Mouse (Mus musculus) c-Kit-positive CD71-negative TER-119-negative erythroid progenitor cells, embryonic 14.5 days (primary cell): ENCODE data around the gene Clasp2.
"Not testable (repeated sequence)": the region's sequence is repeated elsewhere in the genome, so short reads cannot be mapped to it uniquely, and the experiment has no call there.

Experiments used
- DNase-seq: peaks from one replicate; pipeline ENCODE4 v3.0.0-alpha.2; 2013; ENCODE audit warnings: low read depth

Clasp2 gene

DNA sequence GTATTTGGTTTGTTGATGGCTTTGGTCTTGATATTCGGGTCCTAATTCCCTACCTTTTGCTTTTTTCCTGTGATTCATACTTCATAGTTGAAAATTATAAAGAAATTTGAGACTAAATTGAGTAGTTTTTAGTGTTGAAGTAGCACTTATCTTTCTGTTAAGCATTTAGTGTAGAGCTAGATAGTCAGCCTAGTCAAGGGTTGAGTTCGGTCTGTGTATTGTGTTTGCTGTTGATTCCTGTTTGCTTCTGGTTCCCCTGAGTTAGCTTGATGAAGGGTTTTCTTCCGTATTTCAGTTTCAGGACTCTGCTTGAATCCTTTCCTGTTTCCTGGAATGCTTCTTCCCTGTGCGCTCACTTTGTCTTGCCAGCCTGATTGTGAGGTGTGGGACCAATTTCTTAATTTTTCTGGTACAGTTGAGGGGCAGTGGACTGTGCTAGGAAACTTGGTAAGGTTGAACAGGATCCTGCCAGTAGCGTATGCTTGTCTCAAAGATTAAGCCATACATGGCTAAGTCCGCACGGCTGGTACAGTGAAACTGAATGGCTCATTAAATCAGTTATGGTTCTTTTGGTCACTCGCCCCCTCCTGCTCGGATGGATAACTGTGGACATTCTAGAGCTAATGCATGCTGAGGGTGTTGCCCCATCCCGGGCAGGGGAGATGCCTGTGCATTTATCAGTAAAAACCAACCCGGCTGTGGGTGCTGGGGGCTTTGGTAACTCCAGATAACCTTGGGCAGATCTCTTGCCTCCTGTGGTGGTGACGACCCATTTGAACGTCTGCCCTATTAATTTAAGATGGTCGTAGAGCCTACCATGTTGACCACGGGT lies 14.8 kb downstream of the Clasp2 start:
- DNase-seq = peak; percentile 9

DNA sequence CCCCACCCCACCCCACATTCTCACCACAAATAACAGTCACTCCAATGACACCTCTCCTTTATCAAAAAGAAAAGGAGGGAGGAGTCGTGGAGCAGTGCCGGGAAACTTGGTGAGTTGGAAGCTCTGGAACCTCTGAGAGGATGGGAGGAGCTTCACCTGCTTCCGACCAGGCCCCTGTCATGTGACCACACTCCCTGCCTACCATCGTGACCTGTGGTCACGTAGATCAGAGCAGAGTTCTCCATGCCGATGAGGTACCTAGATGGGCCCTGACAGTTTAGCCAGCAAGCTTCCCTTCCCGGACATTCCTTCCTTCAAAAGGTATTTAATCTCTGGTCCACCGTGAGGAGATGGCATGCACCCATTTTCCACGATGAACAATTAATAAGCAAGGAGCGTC lies 17.2 kb downstream of the Clasp2 start:
- no peak for DNase-seq

DNA sequence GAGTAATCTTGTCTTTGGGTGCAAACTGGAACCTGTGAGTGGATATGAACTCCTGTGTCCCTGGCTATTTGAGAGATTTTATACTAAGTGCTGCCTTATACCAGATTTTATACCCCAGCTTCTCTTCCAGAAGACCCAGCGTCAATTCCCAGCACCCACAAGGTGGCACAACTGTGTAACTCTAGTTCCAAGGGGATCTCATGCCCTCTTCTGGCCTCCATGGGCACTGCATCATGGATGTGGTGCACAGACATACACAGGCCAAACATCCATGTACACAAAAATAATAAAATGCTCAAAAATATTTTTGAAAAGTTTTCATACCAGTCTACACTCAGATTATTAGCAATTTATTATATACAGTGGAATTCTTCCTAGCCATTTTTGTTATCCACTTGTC lies 18.4 kb downstream of the Clasp2 start:
- DNase-seq = no peak

DNA sequence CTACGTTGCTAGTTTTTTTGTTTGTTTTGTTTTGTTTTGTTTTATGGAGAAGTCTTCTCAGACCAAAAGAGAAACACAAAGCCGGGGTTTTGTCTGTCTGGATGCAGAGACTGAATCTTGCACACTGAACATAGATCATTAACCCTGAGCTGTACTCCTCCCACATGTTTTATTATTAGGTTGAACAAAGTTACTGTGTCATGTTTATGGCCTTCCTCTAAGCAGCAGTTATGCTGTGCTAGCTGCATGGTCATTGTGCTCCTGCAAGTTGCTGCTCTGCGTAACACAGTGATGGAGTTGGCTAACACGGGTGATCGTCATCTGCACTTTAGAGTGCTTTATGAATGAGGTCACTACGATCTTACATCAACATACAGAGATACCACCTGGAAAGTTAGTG lies 21.1 kb downstream of the Clasp2 start:
- no peak for DNase-seq

DNA sequence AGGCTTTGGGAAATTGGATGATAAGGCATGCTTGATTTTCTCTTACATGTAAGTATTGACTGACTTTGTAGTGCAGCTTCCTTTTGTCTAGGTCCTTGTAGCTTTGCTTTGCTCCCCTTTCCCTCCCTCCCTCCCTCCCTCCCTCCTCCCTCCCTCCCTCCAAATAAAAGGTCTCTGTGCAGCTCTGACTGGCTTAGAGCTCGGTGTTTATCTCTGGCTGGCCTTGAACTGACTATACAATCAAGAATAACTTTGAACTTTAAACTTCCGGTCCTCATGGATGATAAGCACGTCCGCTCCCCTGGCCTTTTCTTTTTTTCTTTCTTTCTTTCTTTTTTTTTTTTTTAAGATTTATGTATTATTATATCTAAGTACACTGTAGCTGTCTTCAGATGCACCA lies 21.9 kb downstream of the Clasp2 start:
- DNase-seq = no peak

DNA sequence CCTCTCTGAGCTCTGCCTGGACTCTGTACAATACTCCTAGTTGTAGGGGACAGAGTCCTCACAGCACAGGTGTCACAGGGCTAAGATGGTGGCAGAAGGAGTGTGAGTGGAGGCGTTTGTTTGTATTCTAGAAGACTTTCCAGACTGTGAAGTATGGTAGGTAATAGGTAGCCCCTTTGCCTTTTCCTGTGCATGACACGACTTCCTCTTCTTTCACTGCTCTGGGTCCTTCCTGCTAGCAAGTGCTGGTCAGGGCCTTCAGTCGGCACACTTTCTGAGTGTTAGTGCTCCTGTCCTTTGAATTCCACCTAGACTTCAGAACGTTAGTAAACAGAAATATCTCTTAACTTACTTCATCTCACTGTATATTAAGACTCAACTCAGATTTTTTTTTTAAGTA lies 29.4 kb downstream of the Clasp2 start:
- DNase-seq = no peak

DNA sequence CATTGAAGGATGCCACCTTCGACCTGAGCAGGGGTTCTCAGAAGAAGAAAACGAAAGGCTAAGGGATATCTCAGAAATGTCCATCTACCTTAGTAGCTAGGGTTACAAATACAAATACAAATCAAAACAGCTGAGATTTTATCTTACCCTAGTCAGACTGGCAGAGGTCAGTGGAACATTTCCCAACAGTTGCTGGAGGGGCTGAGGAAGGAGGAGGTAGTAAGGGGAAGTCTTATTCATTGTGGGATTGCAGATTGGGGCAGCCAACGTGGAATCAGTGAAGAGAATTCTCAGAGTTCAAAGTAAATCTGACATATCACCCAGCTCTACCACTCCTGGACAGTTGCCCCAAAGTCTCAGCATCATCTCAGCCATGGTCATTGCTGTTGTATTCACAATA lies 39.6 kb downstream of the Clasp2 start:
- no peak for DNase-seq

DNA sequence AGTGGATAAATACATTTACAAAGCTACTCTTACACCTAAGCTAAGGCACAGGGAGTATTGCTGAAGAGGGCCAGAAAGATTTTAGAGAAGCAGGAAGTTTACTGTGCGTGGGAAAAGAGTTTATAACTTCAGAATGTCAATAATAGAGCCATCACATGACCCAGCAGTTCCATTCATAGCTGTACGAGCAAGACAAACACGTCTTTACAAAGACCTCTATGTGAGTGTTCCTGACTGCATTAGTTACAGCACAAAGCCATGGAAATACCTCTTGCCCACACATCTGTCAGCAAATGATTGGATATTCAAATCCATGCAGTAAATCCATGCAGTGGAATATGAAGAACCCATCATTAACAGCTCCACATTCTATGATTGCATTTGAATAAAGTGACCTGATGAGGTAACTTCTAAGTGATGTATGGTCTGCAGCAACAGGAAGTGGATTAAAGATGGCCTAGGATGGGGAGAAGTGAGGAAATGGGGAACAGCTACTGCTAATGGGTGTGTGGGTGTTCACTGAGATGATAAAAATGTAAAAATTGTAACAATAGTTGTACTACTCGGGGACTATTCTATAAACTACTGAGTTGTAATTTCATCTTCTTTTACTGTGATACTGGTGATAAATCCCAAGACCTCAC lies 41.2 kb downstream of the Clasp2 start:
- no peak for DNase-seq

DNA sequence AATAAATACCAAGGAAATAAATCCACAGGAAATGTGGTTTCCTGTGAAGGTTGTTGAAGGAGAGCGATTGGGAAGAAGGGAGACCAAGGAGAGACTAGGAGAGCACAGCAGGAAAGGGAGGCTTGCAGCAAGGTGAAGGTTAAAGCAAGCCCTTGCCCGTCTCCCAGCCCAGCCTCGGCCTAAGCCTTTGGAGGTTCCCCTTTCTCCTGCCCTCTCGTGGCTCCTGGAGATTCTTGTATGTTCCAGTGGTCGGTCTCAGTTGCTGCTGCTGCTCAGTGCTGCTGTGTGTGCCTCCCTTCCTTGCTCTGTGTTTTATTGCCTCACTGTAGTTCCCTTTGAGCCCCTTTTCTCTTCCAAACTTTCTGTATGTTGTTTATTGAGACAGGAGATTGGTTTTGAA lies 42.4 kb downstream of the Clasp2 start:
- no peak for DNase-seq

DNA sequence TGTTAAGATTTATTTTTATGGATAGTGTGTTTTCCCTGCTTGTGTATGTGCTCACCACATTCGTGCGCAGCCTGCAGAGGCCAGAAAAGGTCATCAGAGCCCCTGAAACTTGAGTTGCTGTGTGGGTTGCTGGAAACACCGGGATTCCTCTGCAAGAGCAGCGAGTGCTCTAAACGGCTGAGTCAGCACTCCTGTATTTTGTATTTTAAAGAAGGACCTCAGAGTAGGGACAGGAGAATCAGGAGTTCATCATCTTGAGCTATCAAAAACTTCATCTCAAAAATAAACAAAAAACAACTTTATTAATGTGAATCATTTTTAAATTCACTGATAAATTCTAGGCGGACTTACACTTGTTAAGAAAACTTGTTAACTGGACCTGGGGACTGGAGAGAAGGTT lies 48.0 kb downstream of the Clasp2 start:
- not testable (repeated sequence) for DNase-seq

DNA sequence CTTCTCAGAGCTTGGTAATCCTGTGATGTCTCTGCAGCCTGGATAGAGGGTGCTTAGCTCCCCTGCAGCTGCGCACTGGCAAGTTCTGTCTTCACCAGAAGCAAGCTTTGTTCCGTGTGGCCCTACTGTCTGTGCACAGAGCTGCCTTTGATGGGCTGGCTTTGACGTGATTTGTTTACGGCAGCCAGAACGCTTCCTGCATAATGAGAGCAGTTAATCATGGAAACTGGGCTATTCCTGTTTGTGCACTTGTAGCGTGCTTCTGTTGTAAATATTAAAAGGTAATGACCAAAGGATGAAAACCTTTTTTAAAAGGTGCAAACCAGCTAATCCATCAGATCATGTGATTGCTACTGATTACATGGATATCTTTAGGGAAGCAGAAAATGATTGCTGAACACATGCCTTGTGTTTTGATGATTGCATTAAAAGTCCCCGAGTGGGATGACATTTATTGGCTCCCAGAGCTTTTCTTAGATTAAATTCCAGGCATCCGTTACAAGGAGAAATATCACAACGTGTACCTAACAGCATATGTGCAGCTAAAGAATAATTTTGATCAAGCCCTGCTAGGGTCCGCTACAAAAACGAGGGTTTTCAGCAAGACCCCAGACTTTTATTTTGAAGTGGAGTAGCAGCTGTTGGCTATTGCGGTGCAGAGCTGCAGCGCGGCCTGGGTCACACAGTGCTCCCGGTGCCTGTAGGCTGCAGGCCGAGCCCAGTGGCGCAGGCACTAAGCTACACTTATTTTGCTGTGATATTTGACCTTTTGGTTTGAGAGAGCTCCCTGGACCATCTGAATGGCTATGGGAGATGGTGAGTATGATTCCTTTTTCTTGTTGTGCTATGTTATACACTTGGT lies 51.6 kb downstream of the Clasp2 start:
- DNase-seq = no peak

DNA sequence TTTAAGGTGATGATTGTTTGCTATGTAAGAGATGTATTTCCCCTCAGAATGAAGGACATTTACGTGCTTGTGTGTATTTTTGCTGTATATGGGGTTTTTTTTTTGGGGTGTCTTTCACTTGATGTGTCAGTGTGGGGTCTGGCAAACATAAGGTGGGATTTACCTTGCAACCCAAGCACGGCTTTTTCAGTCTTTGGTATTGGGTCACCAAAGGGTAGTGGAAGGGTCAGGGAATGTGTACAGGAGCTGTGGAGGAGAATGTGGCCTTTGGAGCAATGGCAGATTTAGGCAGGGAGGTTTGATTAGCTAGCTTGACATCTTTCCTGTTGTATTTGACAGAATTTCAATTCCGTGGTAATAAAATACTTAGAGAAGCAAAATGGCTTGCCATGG lies 52.2 kb downstream of the Clasp2 start:
- no peak for DNase-seq

DNA sequence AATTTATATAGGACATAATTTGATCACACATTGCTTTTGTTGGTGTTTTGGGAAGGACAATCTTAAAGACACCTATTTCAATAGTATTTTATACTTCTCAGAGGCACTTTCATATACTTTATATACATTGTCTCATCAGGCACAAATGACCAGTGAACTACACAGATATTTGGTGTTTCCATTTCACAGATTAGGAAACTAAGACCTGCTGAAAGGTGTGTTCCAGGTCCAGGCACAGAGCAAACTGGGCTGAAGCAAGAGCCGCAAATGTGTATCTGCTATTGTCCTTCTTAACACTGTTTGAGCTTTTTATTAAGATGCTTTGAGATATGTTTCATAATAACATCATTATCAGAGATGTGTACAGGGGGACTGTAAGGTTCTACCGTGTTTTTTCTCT lies 52.7 kb downstream of the Clasp2 start:
- DNase-seq = no peak

DNA sequence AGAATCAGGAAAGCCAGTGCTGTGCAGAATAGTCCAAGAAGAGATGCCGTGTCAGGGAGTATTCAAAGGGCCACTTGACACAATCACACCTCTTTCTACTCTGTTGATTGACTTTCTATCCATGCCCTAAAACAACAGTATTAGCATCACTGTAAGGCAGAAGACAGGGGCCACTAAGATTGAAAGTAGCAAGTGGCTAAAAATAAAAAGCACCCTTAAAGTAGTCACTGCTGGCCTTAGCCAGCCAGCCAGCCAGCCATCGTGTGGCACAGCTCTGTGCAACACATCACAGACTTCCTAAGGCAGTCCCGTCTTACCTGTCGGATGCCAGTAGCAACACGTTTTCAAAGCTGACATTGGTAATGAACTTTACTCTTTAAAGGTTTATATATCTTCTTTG lies 55.9 kb downstream of the Clasp2 start:
- no peak for DNase-seq

DNA sequence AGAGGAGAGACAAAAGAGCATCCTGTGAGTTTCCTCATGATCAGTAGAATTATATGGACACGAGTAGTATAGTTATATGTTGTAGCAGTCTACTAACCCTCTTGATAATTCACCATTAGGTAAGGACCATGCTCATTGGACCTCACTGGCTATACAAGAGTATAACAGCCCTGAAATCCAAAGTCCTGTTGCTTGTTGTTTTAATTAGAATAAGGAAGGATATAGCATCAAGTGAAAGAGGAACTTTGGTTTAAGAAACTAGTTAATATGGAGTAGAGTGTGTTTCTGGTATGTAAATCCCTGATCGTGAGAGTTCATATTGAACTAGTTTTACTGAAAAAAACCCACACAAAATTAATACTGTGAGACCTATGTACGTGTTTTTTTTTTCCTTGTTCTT lies 59.4 kb downstream of the Clasp2 start:
- DNase-seq = no peak

DNA sequence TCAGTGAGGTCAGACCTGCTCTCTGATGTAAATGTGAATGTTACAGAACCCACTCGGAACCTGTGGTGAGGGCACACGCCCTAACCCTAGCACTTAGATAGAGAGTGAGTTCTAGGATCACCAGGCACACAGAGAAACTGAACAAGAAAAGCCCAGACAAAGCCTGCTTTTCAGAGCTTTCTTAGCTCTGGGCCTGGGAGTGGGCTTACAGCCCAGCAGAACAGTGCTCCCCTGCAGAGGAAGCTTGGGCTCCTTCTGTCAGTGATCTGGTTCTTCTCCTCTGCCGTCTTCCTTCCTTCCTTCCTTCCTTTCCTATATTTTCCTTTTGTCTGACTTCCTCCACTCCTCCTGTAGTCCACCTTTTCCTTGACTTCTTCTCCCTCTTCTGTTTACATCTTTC lies 61.5 kb downstream of the Clasp2 start:
- DNase-seq = no peak

DNA sequence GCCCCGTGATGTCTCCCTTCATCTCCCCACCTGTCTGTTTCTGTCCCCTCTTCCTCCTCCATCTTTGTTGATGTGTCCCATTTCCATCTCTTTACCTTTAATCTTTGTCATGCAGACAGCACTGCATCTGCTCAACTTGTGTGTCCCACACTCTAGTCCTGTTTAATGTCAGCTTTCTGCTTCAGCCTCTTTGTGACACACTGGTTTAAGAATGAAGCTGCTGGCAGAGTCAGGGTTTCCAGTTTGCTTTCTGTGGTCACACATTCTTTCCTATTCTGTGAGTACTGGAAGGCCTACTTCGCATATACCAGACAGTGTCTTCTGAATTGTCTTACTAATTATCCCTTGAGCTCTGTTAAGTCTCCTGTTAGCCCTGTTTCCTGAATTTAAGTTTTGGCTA lies 62.5 kb downstream of the Clasp2 start:
- no peak for DNase-seq

DNA sequence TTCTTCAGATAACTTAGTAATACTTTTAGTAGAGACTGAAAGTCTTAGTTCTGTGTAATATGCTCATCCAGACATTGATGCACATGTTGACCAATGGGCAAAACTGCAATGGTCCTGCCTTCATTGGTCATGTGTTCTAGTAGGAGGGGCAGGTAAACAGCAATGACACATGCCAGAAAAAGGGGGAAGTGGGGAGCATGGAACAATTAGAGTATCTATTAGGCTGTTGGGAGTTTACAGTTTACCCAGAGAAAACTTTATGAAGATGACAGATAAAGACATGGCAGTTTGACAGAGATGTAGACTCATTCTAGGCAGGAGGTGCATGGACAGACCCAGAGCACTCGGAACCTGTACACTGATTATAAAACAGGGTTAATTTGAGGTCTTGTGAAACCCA lies 64.1 kb downstream of the Clasp2 start:
- no peak for DNase-seq

DNA sequence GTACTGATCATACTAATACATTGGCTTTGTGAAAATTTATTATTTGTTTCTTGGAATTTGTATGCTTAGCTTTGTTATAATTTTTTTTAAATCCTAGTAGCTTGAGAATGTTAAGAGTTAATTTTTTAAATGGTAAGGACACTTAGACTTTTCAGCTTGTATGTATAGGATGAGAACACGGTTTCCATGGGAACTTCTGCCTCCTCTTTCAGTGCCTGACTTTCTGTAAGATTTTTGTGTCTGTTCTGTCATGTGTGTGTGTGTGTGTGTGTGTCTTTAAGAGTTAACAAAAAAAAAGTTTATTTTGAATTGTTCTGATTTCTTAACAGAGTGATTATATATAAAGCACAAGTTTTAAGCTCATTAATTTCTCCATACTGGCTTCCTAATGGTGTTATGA lies 70.1 kb downstream of the Clasp2 start:
- no peak for DNase-seq

DNA sequence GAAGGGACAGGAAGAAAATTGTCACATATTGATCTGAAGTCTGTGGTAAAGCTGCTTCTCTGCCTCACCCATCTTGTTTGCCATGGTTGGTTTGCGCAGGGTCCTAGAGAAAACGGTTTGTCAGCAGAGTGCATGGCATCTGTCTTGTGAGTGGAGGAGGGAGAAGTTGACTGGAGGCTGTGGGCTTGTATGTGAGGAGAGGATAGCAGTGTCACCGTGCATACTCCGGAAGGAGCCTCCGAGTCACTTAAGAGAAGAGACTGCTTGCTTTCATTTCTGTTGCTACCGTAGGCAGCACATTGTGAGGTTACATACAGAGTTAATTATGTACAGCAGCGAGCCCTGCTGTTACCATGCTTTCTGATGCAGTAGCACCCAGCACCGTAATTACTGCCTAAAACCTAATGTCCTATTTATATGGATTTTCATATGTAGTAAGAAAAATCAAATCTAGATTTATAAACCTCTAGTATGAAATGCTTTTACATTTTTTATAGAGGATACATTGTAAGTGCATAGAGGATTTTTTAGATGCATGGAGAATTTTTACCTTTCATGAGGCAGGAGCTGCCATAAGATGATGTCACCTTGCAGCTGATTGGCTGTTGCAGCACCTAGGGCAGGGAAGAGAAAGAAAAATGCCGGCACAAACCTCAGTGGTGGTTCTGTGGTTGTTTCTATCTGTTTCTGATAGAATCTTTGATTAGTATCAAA lies 70.8 kb downstream of the Clasp2 start:
- DNase-seq = no peak

DNA sequence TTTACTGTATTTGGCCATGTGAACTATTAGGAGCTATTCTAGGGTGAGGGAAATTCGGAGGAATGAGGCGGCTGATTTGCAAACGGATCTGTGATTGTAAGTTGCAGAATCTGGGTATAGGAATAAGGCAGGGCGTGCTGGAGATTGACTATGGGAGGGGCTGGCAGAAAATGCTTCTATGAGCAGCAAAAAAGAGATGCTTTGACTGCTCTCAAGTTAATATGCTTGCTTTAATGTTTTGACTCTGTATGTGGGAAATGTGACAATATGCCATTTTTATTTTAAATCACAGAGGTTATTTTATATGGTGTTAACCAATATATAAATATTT lies 71.4 kb downstream of the Clasp2 start:
- DNase-seq = no peak

DNA sequence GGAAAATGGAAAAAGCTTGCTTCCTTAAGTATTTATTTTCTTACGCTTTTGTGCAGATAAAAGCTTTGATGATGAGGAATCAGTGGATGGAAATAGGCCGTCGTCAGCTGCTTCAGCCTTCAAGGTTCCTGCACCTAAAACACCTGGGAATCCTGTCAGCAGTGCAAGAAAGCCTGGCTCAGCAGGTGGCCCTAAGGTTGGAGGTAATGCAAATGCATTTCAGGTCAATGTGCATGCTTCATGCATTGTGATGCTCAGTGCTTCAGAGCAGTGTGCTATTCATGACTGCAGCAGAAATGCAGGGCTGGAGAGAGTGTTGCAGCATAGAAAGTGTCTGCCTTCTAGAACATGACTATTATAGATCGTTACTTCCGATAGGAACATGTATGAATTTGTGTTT lies 71.8 kb downstream of the Clasp2 start:
- no peak for DNase-seq

DNA sequence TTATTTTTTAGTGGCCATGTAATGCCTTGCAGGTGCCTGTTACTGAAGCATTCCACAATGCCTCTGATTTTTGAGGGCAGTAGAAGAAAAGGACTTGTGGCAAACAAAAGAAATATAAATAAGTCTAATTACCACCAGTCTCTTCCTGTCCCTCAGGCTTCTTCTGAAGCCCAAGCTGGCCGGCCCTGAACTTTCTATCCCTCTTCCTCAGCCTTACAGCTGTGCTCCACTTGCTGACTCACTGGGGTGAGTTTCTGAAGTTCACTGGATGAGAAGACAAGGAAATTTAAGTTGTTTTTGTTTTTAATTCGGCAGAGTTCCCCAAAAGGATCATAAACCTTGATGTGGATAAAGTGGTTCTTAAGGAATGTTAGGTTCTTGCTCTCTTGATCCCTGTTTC lies 74.6 kb downstream of the Clasp2 start:
- DNase-seq = no peak
